Mouse (Mus musculus): ENCODE data around the gene Zcwpw1.
"Not testable (repeated sequence)": the region's sequence is repeated elsewhere in the genome, so short reads cannot be mapped to it uniquely, and the experiment has no call there.

Zcwpw1 gene

GRCm38 (mm10) chr5:137787151-137787928, at the start of gene Zcwpw1, which contains the start of gene Mepce:
Gene Zcwpw1 (plus strand): TSS chr5:137787798.
Gene Mepce (minus strand): TSS chr5:137787655.
- DNase-seq: peak; percentile 96

GRCm38 (mm10) chr5:137738516-137738915, 49.1 kb upstream of the Zcwpw1 start:
- no peak for DNase-seq

- no peak for DNase-seq
Observed at GRCm38 (mm10) chr5:137739471-137739870, 48.1 kb upstream of the Zcwpw1 start.

GRCm38 (mm10) chr5:137740506-137740905, 47.1 kb upstream of the Zcwpw1 start:
- DNase-seq: no peak

- DNase-seq: peak; percentile 86
Observed at GRCm38 (mm10) chr5:137741023-137741931, 46.3 kb upstream of the Zcwpw1 start, which contains the start of gene Nyap1. Gene Nyap1 (minus strand): TSS chr5:137741607.

- DNase-seq: no peak
Observed at GRCm38 (mm10) chr5:137742048-137742447, 45.5 kb upstream of the Zcwpw1 start.

- DNase-seq: no peak
Observed at GRCm38 (mm10) chr5:137742836-137743235, 44.8 kb upstream of the Zcwpw1 start.

GRCm38 (mm10) chr5:137744197-137744596, 43.4 kb upstream of the Zcwpw1 start:
- DNase-seq: no peak

- peak; percentile 92 for DNase-seq
Observed at GRCm38 (mm10) chr5:137745214-137746171, 42.1 kb upstream of the Zcwpw1 start, which contains the start of gene Tsc22d4. Gene Tsc22d4 (plus strand): TSS chr5:137745730.

- DNase-seq: peak; percentile 79
Observed at GRCm38 (mm10) chr5:137746282-137746850, 41.2 kb upstream of the Zcwpw1 start.

- DNase-seq: no peak
Observed at GRCm38 (mm10) chr5:137746851-137747325, 40.7 kb upstream of the Zcwpw1 start.

- peak; percentile 50 for DNase-seq
Observed at GRCm38 (mm10) chr5:137747326-137747961, 40.2 kb upstream of the Zcwpw1 start.

GRCm38 (mm10) chr5:137748130-137748770, 39.3 kb upstream of the Zcwpw1 start:
- DNase-seq: peak; percentile 31

GRCm38 (mm10) chr5:137749196-137749836, 38.3 kb upstream of the Zcwpw1 start:
- no peak for DNase-seq

GRCm38 (mm10) chr5:137750212-137750611, 37.4 kb upstream of the Zcwpw1 start:
- DNase-seq: not testable (repeated sequence)

GRCm38 (mm10) chr5:137751221-137751887, 36.2 kb upstream of the Zcwpw1 start:
- no peak for DNase-seq

GRCm38 (mm10) chr5:137751988-137752387, 35.6 kb upstream of the Zcwpw1 start:
- no peak for DNase-seq

- no peak for DNase-seq
Observed at GRCm38 (mm10) chr5:137753111-137753832, 34.3 kb upstream of the Zcwpw1 start.

GRCm38 (mm10) chr5:137755425-137755824, 32.2 kb upstream of the Zcwpw1 start:
- no peak for DNase-seq
